Mouse (Mus musculus) testis, adult 2 months (tissue): ENCODE measurements around the gene Xpo4. TPM values are rescaled to one million over a fixed set of nuclear protein-coding genes. Genes with fewer than 3 reads are reported as not detected.
"Not testable (repeated sequence)": the region's sequence is repeated elsewhere in the genome, so short reads cannot be mapped to it uniquely, and the experiment has no call there.

Experiments
- H3K27ac ChIP-seq: fragments of 200-500 bp; 2 replicates; pipeline ENCODE4 v1.5.1; 2012; ENCODE audit warnings: low read depth, low read length; ENCODE audit not compliant: control insufficient read depth, insufficient read depth
- H3K27me3 ChIP-seq: fragments of 200-500 bp; 2 replicates; pipeline ENCODE4 v1.6.1; 2012; ENCODE audit warnings: mild to moderate bottlenecking, low read length, moderate library complexity; ENCODE audit not compliant: control insufficient read depth, insufficient read depth
- H3K36me3 ChIP-seq: fragments of 200-500 bp; 2 replicates; pipeline ENCODE4 v1.6.1; 2012; ENCODE audit warnings: mild to moderate bottlenecking, low read length; ENCODE audit not compliant: control insufficient read depth, insufficient read depth
- H3K4me1 ChIP-seq: fragments of 200-500 bp; 2 replicates; pipeline ENCODE4 v1.6.1; 2012; ENCODE audit warnings: low read length; ENCODE audit not compliant: control insufficient read depth, insufficient read depth
- H3K4me3 ChIP-seq: fragments of 200-500 bp; 2 replicates; pipeline ENCODE4 v1.5.1; 2012; ENCODE audit warnings: low read depth, mild to moderate bottlenecking, low read length, moderate library complexity, mixed read lengths; ENCODE audit not compliant: control insufficient read depth
- CTCF ChIP-seq: fragments of 200-500 bp; IDR thresholded peaks from 2 replicates; pipeline ENCODE4 v1.5.1; 2012; ENCODE audit warnings: low read depth, mild to moderate bottlenecking, inconsistent platforms, low read length, moderate library complexity; ENCODE audit not compliant: control insufficient read depth, insufficient read depth, insufficient replicate concordance
- POLR2A ChIP-seq: fragments of 200-500 bp; IDR thresholded peaks from 2 replicates; pipeline ENCODE4 v1.6.1; 2012; ENCODE audit warnings: low read depth, mild to moderate bottlenecking, inconsistent platforms, low read length, moderate library complexity; ENCODE audit not compliant: control insufficient read depth
- polyA plus RNA-seq: library from polyadenylated mRNA; depleted of rRNA; stranded (reverse); fragments of >200 nt; gene quantifications from 2 replicates; pipeline ENCODE4 v1.2.3, GENCODE M21; 2012

Xpo4 gene
- polyA plus RNA-seq, 1 experiment: 14.5 TPM

- TF ChIP-seq POLR2A: no peak
- TF ChIP-seq CTCF: peak; percentile 45; the same call in 1 of the 2 replicates
- no peaks in the 10 kb centered on the region for H3K36me3 ChIP-seq
- no peaks in the 10 kb centered on the region for H3K4me1 ChIP-seq
- no peak overlapping the region for H3K27ac ChIP-seq
- H3K27me3 ChIP-seq: no peaks in the 10 kb centered on the region
- no peak overlapping the region for H3K4me3 ChIP-seq
Observed at GRCm38 (mm10) chr14:57679958-57680535, 14.8 kb upstream of the Xpo4 start.

- TF ChIP-seq POLR2A (no peak), CTCF (no peak)
Observed at GRCm38 (mm10) chr14:57679523-57679922, 14.3 kb upstream of the Xpo4 start.

GRCm38 (mm10) chr14:57675481-57675880 is 10.3 kb upstream of the Xpo4 start:
- no peaks in the 10 kb centered on the region for H3K27me3 ChIP-seq
- TF ChIP-seq CTCF (no peak), POLR2A (no peak)
- no peaks in the 10 kb centered on the region for H3K4me1 ChIP-seq
- H3K27ac ChIP-seq: no peak overlapping the region
- no peaks in the 10 kb centered on the region for H3K36me3 ChIP-seq
- no peak overlapping the region for H3K4me3 ChIP-seq

More at GRCm38 (mm10) chr14:57679523-57679922, 14.3 kb upstream of the Xpo4 start:
- no peaks in the 10 kb centered on the region for H3K27me3 ChIP-seq
- no peak overlapping the region for H3K4me3 ChIP-seq
- no peaks in the 10 kb centered on the region for H3K36me3 ChIP-seq
- no peak overlapping the region for H3K27ac ChIP-seq
- H3K4me1 ChIP-seq: no peaks in the 10 kb centered on the region

GRCm38 (mm10) chr14:57665628-57665950 is 359 bp upstream of the Xpo4 start:
- Histone ChIP-seq H3K27ac (peak overlapping the region; percentile 84), H3K4me3 (peak overlapping the region; percentile 88), H3K27me3 (no peaks in the 10 kb centered on the region), H3K36me3 (no peaks in the 10 kb centered on the region), H3K4me1 (0 out of 2 replicates have a peak, but pooled peaks cover 4% of the 10 kb centered on the region)
- TF ChIP-seq POLR2A: no peak
- no peak for TF ChIP-seq CTCF

GRCm38 (mm10) chr14:57664311-57664821 is 864 bp downstream of the Xpo4 start:
- H3K4me3 ChIP-seq: peak overlapping the region; percentile 88
- H3K27ac ChIP-seq: peak overlapping the region; percentile 84
- H3K27me3 ChIP-seq: no peaks in the 10 kb centered on the region
- TF ChIP-seq CTCF (no peak), POLR2A (no peak; the same call in 1 of the 2 replicates)
- no peaks in the 10 kb centered on the region for H3K36me3 ChIP-seq
- 0 out of 2 replicates have a peak, but pooled peaks cover 4% of the 10 kb centered on the region for H3K4me1 ChIP-seq

- no peak overlapping the region for H3K27ac ChIP-seq
- no peaks in the 10 kb centered on the region for H3K36me3 ChIP-seq
- TF ChIP-seq CTCF (no peak), POLR2A (no peak)
- H3K27me3 ChIP-seq: no peaks in the 10 kb centered on the region
- H3K4me1 ChIP-seq: 0 out of 2 replicates have a peak, but pooled peaks cover 4% of the 10 kb centered on the region
- H3K4me3 ChIP-seq: no peak overlapping the region
Observed at GRCm38 (mm10) chr14:57663630-57664029, 1.6 kb downstream of the Xpo4 start.

- H3K36me3 ChIP-seq: no peaks in the 10 kb centered on the region
- no peak overlapping the region for H3K27ac ChIP-seq
- no peak for TF ChIP-seq CTCF
- no peak for TF ChIP-seq POLR2A
- H3K4me3 ChIP-seq: no peak overlapping the region
- no peaks in the 10 kb centered on the region for H3K27me3 ChIP-seq
- no peaks in the 10 kb centered on the region for H3K4me1 ChIP-seq
Observed at GRCm38 (mm10) chr14:57658301-57658700, 6.9 kb downstream of the Xpo4 start.

GRCm38 (mm10) chr14:57657500-57657899 is 7.7 kb downstream of the Xpo4 start:
- Histone ChIP-seq H3K4me1 (no peaks in the 10 kb centered on the region), H3K27ac (no peak overlapping the region)
- TF ChIP-seq POLR2A (no peak), CTCF (no peak)

GRCm38 (mm10) chr14:57656519-57656918 is 8.7 kb downstream of the Xpo4 start:
- H3K27me3 ChIP-seq, H3K4me1 ChIP-seq, H3K36me3 ChIP-seq, H3K27ac ChIP-seq, H3K4me3 ChIP-seq: not testable (repeated sequence)

More at GRCm38 (mm10) chr14:57657500-57657899, 7.7 kb downstream of the Xpo4 start:
- Histone ChIP-seq H3K36me3 (no peaks in the 10 kb centered on the region), H3K27me3 (no peaks in the 10 kb centered on the region), H3K4me3 (no peak overlapping the region)
